Mouse (Mus musculus) MN1 (cell line): ENCODE data around the gene Spint2.
A peak's percentile ranks its signal among the peaks of the same experiment; 100 is the strongest.

Experiments
- DNase-seq: peaks from one replicate; pipeline ENCODE4 v3.0.0-alpha.2; 2016; ENCODE audit warnings: low spot score

The Spint2 gene

DNA sequence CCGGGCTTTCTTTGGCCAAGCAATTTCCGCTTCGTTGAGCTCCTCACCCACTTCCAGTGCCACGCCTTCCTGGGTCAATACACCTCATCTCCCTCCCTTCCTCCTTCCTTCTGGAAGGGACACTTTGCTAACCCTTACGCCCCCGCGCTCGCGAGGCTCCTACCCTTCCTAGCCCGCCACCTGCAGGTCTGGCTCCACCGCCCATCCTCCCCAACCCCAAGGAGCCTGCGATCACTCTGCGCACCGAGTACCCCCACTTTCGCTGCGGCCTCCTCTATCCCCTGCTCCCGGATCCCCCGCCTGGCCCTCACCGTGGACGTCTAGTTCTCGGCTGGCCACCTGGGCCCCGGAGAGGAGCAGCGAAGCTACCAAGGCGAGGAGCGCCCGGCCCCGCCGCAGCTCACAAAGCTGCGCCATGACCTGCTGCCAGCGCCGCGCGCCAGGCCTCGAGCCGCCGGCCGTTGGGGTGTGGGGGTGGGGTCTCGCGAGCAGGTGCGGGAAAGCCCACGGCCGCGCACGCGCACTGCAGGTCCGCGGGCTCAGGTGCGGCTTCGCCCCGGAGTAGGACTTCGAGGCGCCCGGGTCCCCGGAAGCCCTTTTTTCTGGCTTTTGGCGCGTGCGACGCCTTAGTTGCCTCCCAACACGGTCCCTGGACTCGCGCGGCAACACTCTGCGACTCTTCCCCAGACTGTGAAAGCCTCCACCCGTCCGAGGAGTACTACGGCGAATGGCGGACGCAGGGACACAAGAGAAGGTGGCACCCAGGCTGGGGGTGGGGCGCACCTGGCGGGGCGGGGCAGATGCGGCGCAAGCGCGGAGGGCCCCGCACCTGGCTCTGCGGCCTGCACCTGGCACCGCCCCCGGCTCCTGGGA lies at the start of gene Spint2:
Spint2 (minus strand) TSS at position 712 of the 873 bp plus-strand sequence.
- peak; percentile 52 for DNase-seq

DNA sequence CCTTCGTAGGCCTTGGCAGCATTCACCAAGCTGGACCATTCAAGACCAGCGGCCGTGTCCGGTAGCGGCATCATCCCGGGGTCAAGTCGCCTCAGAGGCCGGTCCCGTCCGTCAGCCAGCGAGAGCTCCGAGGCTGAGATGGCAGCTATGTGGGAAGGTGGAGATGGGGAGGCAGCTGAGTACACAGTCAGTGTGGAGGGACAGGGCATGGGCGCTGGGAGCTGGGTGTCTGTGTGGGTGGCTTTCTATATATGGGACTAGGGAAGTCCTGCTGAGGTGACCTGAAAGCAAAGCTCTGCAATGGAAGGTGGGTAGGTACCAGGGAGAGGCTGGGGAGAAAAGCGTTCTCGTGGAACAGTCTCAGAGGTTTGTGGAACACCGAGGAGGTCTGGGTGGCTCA lies 47.3 kb upstream of the Spint2 start:
- DNase-seq, result no peak

DNA sequence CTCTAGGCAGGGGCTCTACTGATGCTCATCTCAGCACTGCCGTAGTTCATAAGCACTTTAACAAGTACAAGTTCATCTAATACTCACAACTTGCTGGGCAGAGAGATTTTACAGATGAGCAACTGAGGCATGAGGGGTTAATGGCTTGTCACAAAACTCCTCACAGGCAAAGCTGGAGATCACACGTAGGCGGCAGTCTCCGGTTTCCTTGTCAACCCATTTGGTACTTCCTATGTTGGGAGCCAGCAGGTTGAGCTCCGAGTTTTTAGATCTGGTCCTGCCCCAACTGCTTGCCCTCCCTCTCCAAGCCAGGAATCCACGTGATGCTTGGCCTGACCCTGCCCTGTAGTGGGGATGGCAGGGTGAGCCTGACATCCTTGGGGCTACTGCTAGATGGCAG lies 45.4 kb upstream of the Spint2 start:
- DNase-seq, result no peak

DNA sequence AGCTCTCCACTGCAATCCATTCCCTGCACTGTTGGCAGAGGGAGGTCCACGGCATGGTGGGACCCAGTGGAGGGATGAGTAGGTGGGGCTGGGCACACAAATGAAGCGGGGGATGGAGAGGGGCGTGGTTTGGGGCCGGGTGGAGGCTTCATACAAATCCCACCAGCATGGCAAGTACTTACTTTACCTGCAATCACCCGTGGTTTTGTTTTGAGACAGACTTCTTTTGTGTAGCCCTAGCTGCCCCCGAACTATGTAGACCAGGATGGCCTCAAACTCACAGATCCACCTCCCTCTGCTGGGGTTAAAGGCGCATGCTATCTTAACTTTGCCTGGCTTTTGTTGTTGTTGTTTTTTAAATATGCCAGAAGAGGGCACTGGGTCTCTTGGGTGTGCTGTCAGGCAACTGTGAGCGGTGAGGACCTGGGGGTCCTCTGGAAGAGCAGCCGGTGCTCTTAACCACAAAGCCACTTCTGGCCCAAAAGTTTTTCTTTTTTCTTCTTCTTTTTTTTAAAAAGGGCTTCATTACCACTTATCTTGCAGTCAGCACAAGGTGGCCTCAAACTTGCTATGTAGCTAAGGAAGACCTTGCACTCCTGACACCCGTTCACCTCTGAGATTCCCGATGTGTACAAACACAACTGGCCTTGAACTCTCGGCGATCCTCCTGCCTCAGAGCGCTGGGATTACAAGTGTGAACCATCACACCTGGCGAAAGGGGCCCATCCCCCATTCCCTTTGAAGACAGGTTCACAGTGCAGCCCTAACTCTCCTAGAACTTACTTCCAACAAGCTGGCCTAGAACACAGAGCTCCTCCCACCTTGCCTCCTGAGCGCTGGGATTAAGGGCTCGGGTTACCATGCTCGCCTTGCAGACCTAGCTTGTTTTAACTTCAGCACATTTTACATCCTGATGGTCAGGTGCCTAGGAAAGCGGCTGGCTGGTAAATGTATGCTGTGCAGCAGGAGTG lies 37.9 kb upstream of the Spint2 start:
- no peak for DNase-seq

DNA sequence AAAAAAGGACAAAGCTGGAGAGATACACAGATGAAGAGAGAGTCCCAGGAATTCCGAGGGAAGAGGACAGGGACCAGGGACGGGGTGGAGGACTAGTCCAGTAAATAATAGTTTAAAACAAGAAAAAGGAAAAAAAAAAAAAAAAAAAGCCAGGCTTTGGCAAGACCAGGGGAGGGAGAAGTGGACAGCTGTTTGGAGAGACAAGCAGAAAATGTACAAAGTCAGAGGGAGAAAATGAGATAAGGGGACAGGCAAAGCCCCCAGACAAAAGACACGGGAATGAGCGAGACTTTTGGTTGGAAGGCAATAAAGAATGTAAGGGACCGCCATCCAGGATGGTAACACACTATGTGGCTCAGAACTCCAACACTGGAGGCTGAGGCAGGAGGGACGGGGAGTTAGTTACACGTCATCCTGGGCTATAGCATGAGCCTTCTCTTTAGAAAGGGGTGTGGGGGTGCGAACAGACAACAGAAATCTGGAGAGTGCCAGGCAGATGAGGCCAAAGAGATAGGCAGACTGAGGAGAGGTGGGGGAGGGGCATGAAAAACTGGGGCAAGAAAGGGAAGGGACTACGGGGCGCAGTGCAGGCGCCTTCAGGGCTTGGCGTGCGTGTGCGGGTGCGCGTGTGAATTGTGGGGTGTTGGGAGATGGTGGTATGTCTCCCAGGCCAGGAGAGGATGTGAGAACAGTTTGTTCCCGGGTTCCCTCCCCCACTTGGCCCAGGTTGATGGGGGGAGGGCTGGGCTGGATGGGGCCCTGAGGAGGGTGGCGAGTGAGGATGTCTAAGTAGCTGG lies 36.6 kb upstream of the Spint2 start:
- DNase-seq, result no peak

DNA sequence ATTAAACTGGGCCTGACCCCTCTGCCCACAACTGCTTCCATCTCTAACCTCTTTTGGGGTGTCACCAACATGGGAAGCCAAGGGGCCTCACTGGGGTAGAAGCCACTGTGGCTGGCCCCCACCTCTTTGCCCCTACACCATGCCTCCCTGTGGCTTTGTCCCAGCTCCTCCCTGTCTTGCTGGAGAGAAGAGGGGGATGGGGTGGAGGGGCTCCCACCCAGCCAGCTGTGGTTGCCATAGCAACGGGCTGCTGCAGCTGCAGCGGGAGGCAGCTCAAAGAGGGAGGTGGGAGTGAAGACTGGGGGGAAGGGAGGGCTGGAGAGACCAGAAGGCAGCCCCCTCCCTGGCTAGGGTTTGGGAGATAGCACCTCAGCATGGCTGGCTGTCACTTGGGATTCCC lies 35.8 kb upstream of the Spint2 start:
- peak; percentile 29 for DNase-seq

DNA sequence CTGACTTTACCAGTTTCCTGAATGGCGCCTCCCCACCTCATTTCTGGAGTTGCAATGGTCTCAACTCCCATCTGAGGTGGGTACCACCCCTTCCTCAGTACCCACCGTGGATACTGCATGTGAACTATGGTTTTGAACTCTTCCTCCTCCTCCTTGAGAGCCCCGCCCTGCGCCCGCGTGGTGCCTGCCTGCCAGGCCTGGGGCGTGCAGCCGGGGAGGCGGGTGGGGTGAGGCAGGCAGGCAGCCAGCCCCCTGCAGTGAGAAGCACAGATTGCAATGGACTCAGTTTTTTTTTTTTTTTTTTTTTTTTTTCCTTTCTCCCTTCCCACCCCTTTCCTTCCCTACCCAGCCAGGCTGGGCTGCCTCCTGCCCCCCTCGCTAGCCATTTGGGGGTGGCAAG lies 35.3 kb upstream of the Spint2 start:
- peak; percentile 48 for DNase-seq

DNA sequence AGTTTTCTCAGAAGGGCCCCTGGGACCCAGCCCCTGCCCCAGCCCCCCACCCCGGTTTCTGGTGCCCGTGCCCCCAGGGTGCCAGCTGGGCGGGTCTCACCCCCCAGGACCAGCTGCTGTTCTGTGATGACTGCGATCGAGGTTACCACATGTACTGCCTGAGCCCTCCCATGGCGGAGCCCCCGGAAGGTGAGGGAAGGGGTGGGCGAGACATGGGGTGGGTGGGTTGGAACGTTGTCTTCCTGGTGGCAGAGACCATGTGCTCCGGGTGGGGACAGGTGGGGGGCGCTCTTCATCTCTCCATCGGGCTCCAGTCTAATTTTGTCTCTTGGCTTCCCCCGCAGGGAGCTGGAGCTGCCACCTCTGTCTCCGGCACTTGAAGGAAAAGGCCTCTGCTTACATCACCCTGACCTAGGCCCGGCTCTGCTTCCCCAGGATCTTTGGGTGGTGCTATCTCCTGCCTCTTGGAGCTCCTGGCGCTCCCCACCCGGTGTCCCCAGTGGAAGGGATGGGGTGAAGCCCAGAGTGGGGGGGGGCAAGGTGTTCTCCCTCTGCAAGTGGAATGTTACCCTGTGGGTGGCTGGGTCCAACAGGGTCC lies 34.5 kb upstream of the Spint2 start:
- no peak for DNase-seq

DNA sequence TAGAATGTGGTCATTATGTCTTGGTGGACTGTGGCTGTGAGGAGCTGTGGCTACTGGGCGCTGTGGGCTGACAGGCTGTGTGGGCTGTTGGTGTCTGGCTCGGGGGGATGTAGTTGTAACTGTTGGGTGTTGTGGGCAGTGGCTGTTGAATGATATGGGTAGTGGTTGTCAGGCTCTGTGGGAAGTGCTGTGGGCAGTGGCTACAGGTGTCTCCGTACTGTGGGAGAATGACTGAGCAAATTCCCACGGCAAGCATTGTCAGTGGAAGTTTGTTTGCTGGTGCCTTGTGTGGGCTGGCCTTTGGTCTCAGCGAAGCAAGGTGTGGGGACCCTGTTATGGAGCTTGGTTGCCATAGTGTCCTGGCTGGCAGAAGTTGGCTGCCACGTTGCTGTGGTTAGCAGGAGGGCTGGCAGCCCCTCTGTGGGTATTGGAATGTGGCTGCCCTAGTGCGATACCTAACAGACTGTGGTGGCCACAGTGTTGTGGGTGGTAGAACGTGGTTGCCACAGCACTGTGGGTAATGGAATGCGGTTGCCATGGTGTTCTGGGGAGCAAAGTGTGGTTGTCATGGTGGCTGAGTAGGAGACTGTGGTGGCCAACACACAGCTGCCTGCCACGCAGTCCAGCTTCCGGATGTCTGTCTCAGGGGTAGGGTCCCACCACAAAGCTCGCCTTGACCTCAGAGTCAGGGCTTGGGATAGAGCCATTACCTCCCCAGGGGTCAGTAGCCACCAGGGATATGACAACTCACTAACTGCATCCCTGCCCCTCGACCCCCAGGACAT lies 33.3 kb upstream of the Spint2 start:
- no peak for DNase-seq

DNA sequence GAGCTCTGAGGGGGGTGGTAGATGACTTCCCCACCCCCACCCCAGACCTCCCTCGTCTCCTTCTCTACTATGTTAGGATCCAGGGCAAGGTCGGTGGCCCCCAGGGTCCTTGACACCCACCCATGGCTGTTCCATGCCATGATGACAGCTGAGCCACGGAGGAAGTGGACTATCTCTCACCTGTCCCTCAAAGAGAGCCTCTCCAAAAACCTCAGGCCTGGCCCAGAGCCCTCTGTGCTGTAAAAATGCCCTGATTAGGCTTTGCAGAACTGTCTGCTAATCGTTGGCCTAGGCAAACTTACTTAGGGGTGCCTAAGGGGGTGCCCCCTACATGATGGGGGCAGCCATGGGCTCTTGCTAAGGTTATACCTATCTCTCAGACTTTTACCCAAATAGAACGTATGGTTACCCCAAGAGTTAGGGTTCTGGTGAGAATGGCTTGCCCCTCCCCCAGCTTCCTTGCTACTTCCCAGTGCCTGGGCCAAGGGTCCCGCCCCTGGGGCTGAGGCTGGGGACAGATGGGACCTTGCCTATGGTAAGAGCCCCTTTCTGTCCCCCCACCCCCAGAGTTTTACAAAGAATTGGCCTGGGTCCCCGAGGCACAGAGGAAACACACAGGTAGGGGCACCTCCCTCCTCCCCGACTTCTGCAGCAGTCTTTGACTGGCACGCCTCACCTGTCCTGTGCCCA lies 32.0 kb upstream of the Spint2 start:
- DNase-seq, result no peak

DNA sequence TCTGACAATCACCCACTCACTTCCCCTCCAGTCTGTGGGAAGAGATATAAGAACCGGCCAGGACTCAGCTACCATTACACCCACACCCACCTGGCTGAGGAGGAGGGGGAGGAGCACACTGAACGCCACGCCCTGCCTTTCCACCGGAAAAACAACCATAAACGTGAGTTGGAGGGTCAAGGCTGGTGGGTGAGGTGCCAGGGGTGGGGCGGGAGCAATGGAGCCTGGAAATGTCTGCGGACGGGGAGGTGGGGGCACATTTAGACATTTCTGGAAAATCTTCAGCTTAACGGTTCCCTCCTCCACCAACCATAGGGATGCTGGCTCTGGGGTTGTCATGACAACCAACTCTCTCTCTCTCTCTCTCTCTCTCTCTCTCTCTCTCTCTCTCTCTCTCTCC lies 31.3 kb upstream of the Spint2 start:
- no peak for DNase-seq

DNA sequence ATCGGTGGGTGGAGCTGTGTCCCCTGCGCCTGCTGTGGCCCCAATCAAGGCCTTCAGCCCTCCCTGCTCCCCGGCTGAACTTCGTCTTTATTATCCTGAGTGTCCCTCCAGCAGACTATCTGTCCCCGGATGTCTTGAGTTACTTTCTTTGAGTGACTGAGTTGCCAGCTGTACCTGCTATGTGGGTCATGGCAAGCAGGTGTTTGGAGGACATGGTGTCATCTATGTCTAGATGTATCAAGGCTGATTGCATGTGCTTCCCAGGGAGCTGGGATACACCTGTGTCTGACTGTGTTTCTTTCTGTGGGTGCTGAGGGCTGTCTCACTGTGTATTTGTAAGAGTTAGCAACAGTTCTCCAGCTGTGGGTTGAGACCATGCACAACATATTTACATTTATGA lies 28.0 kb upstream of the Spint2 start:
- DNase-seq, result no peak

DNA sequence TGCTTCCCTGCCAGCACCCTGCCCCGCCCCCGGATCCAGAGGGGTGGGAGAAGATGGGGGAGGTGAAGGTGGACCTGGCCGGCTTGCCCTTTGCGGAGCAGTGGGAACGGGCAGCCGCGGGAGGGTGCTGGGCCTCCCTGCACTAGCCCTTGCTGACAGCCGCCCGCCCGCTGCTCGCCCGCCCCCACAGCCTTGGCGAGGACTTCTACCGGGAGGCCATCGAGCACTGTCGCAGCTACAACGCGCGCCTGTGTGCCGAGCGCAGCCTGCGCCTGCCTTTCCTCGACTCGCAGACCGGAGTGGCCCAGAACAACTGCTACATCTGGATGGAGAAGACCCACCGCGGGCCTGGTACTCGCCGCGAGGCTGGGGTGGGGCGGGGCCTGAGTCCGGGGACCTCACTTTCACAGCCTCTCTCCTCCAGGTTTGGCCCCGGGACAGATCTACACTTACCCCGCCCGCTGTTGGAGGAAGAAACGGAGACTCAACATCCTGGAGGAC lies 27.6 kb upstream of the Spint2 start:
- peak; percentile 51 for DNase-seq

DNA sequence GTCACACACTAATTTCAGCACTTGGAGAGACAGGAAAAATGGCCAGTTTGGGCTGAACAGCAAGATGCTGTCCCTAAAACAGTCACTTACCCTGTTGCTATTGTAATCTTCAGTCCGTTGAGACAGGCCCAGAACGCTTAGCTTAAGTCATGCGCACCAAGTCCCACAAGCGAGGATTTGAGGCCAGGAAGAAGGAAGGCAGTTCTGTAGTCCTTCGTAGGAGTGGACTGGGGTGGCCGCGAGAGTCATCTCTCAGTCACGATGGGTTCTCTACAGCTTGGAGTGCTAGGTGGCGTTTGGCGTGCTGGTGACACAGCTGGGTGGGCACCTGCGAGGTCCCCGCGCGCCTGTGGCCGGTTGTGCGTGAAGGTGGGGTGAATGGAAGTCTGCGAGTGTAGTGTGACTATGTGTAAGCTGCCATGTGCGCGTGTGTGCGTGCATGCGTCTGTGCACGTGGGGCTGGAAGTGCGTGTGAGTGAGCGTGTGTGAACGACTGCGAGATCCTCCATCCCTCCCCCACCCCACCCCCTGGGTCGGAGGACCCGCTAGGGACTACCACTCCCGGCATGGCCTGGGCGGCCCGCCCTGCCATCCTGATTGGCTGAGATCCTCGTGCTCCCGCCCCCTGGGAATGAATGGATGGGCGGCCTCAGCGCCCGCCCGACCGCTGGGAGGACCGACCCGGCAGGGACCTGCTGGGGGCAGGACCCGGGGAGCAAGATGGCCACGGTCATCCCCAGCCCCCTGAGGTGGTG lies 25.8 kb upstream of the Spint2 start:
- DNase-seq, result peak; percentile 94

DNA sequence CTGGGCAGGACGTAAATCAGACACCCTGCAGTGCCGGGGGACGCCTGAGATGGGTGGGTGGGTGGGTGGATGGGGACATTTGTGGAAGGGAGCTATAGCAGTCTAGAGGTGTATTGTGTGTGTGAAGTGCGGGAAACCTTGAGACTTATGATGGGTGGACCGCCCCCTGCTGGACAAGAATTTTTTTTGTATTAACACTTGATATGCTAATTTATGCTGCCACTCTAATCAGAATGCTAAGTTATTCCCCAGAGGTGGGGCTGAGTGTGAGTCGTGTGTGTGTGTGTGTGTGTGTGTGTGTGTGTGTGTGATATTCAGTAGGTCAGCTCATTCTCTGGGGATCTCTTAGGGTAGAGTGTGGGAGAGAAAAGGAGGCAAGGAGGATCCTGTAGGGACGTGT lies 24.9 kb upstream of the Spint2 start:
- DNase-seq, result peak; percentile 76

DNA sequence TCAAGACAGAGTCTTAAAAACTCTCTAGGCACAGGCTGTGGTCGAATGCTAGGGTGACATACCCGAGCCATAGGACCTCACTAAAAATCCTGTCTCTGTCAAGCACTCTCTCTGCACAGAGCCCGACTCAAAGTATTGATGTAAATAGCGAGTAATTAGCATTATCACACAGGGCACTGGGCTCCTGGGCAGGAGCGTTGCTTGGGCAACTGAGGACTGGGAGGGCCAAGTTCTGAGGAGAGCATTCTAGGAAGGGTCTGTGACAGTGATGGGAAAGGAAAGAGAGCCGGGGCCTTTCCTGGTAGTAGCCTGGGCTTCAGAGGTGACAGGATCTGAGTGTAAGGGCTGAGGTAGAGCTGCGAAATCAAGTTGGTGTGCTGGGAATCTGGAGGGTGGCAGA lies 24.4 kb upstream of the Spint2 start:
- no peak for DNase-seq

DNA sequence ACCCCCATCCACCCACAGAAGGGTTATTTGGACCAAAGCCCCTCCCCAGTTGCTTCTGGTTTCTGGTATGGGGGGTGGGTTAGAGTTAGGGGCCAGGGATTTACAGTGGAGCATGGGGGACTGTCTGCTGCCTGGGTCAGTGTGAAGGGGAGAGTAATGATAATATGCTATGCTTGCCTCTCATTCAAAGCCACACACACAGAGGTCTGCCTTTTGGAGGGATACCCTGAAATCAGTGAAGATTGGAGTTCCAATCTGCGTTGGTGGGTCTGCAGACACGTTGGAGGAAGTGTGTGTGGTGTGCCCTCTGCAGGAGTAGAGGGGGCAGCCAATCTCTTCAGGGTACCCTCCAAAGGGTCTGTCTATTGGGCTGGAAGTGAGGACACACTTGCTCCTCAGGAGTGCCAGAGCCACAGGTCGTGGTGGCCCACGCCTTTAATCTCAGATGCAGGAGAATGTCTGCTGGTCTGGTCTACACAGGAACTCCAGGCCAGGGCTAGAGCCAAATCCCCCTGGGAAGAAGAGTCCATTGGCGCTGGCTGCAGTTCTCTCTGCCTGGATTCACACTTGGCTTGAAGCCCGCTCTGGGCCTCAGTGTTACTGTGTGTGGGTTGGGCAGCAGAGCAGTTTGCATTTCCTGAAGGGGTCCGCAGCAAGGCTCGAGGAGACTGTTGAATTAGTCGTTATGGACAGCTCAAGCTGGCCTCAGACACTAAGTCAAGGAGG lies 23.7 kb upstream of the Spint2 start:
- DNase-seq, result peak; percentile 82

DNA sequence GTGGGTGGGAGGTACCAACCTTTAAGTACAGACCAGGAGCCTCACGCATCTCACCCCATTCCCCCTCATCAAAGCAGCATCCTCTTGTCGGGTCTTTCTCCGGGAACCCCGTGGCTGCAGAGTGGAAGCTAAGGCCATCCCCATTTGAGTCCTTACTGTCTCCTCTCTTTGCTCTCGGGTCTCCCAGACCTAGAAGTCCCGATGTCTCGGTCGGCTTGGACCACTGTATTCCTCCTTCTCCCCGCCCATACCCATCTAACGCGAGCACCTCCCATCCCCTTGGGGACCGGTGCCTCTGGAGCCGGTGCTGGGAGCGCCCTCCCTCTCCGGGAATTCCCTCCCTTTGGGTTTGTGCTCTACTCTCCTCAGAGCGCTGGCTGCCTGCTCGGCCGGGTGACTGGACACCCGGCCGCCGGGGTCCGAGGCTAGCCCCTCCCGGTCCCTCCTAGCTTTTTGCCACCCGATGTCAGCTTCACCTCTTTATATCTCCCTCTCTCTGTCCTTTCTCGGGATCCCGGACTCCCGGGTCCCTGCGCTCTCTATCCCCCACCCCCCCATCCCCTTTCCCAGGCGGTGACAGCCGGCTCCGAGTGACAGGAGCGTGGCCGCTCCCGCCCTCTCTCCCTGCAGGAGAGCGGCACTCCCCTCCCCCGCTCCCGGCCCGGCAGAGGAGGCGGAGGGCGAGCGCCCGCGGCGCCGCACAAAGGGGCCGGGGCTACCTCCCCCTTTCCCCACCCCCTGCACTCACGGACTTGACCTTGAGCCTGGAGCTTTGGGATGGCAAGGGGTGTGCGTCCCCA lies 23.0 kb upstream of the Spint2 start:
- peak; percentile 65 for DNase-seq
